Mouse (Mus musculus) heart, embryonic 14.5 days (tissue): ENCODE results near the gene Gstm3. TPM values are rescaled to one million over a fixed set of nuclear protein-coding genes. Genes with fewer than 3 reads are reported as not detected.
A peak's percentile ranks its signal among the peaks of the same experiment; 100 is the strongest.
"Not testable (repeated sequence)": the region's sequence is repeated elsewhere in the genome, so short reads cannot be mapped to it uniquely, and the experiment has no call there.

Experiments
- ATAC-seq: fragments of 200-750 bp; cut with Nextera tagmentation; 2 replicates; pipeline ENCODE4 v1.8.0; 2017; ENCODE audit warnings: low read depth, moderate TSS enrichment; ENCODE audit not compliant: insufficient number of reproducible peaks, insufficient read depth, low FRiP score
- H3K27ac ChIP-seq, 2 experiments: fragments of 200-500 bp in 1 of 2; fragments of 300-500 bp in 1 of 2; sonication (generic) in 1 of 2; replicated peaks in 1 of 2; 2 replicates each; pipeline ENCODE4 v1.5.1; 2012 to 2014; ENCODE audit warnings: low read depth in 2 of 2, low read length in 2 of 2, control low read depth in 1 of 2, mild to moderate bottlenecking in 1 of 2, mixed read lengths in 1 of 2; ENCODE audit not compliant: control insufficient read depth in 1 of 2, insufficient read depth in 1 of 2
- H3K27me3 ChIP-seq: fragments of 300-500 bp; sonication (generic); 2 replicates; pipeline ENCODE4 v1.6.1; 2014; ENCODE audit warnings: mild to moderate bottlenecking, low read length, control low read depth; ENCODE audit not compliant: control insufficient read depth, insufficient read depth
- H3K36me3 ChIP-seq: fragments of 300-500 bp; sonication (generic); 2 replicates; pipeline ENCODE4 v1.6.1; 2014; ENCODE audit warnings: mild to moderate bottlenecking, control low read depth, low read length, mixed read lengths; ENCODE audit not compliant: control insufficient read depth, insufficient read depth
- H3K4me1 ChIP-seq, 2 experiments: fragments of 200-500 bp in 1 of 2; fragments of 300-500 bp in 1 of 2; sonication (generic) in 1 of 2; 2 replicates each; pipeline ENCODE4 v1.6.1; 2012 to 2014; ENCODE audit warnings: low read length in 2 of 2, control low read depth in 1 of 2, mixed read lengths in 1 of 2; ENCODE audit not compliant: control insufficient read depth in 2 of 2, insufficient read depth in 2 of 2
- H3K4me2 ChIP-seq: fragments of 300-500 bp; sonication (generic); 2 replicates; pipeline ENCODE4 v1.6.1; 2014; ENCODE audit warnings: mild to moderate bottlenecking, low read length
- H3K4me3 ChIP-seq, 2 experiments: fragments of 200-500 bp in 1 of 2; fragments of 300-500 bp in 1 of 2; sonication (generic) in 1 of 2; 2 replicates each; pipeline ENCODE4 v1.5.1; 2012 to 2014; ENCODE audit warnings: low read length in 2 of 2, mild to moderate bottlenecking in 2 of 2, control low read depth in 1 of 2, low read depth in 1 of 2, moderate library complexity in 1 of 2; ENCODE audit not compliant: control insufficient read depth in 1 of 2, insufficient read depth in 1 of 2
- H3K9ac ChIP-seq: fragments of 300-500 bp; sonication (generic); 2 replicates; pipeline ENCODE4 v1.6.1; 2014; ENCODE audit warnings: mild to moderate bottlenecking, low read length
- H3K9me3 ChIP-seq: fragments of 300-500 bp; sonication (generic); 2 replicates; pipeline ENCODE4 v1.6.1; 2016; ENCODE audit warnings: low read length, control low read depth; ENCODE audit not compliant: control insufficient read depth
- WGBS: fragments of 180-500 bp; shearing (Covaris S2); extraction: QIAGEN DNeasy Blood & Tissue Kit; methylation state at CpG from one replicate; pipeline ENCODE4 v1.1.7; 2014; 5-methylcytosine and 5-hydroxymethylcytosine counted together
- polyA plus RNA-seq: library from polyadenylated mRNA; unstranded; fragments of >200 nt; fragmentation: Nextera tagmentation; extraction: Ambion mirVana; gene quantifications from 2 replicates; pipeline ENCODE4 v1.2.1, GENCODE M21; 2014

Gstm3 gene
- polyA plus RNA-seq, 1 experiment from 2014 or later: not detected

DNA sequence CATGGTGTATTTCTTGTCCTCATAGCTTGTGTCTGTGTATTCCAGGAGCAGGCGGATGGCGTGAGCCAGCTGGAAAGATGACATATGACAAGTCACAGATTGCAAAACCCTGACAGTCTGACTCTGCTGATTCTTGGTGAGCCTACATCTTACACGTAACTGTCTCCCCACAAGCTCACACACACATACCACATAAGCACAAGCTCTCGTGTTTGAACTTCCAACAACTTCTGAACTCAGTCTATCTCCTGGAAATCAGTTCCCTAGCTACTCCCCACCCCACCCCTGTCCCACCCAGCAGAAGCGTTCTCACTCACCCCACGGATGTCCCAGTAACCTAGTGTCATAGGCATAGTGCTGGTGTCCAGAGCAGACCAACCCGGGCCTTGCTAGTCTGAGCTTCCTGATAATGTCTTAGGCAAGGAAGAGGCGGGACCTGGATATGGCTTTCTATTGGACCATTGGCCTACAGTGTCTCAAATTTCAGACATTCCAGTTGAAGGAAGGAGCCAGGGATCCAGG is 17.0 kb upstream of the Gstm3 start, which contains the start of gene Gstm2:
Gene Gstm2, minus strand, starts transcription at position 413 of the 522 bp plus-strand sequence.
- Histone ChIP-seq H3K36me3 (no peaks in the 10 kb centered on the region), H3K4me2 (peak within 1 kb of the TSS; percentile 52), H3K9ac (peak within 1 kb of the TSS; percentile 13; the same call in 1 of the 2 replicates), H3K27ac (peak within 1 kb of the TSS; percentile 22 to 66; a peak in 3 of 4 replicates), H3K4me3 (peak within 1 kb of the TSS; percentile 18 to 26; a peak in 2 of 4 replicates), H3K9me3 (no peaks in the 10 kb centered on the region), H3K4me1 (peaks cover 5 to 7% of the 10 kb centered on the region in 2 experiments), H3K27me3 (no peaks in the 10 kb centered on the region)
- ATAC-seq: peak; percentile 77; the same call in 1 of the 2 replicates
- 26% methylated on average over 8 of the region's 8 CpGs for WGBS

DNA sequence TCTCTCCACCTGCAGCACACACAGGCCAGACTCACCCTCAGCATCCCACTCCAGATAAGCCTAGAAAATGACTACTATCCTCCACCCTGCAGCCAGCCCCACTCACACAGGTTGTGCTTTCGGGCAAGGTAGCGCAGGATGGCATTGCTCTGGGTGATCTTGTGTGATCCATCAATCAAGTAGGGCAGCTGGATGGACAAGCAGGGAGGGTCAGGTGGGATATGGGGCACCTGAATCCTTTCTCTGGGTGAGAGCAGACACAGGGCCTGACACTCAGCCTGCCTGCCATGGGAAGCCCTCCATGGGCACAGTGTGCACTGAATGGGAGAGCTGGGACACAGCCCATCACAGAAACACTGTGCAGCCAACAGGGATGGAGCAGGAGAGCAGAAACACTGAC is 16.1 kb upstream of the Gstm3 start:
- not testable (repeated sequence) for H3K27ac ChIP-seq, H3K9me3 ChIP-seq, H3K9ac ChIP-seq, H3K36me3 ChIP-seq, ATAC-seq, H3K27me3 ChIP-seq, H3K4me3 ChIP-seq, H3K4me2 ChIP-seq, H3K4me1 ChIP-seq
- WGBS: 95% methylated on average over 2 of the region's 2 CpGs

DNA sequence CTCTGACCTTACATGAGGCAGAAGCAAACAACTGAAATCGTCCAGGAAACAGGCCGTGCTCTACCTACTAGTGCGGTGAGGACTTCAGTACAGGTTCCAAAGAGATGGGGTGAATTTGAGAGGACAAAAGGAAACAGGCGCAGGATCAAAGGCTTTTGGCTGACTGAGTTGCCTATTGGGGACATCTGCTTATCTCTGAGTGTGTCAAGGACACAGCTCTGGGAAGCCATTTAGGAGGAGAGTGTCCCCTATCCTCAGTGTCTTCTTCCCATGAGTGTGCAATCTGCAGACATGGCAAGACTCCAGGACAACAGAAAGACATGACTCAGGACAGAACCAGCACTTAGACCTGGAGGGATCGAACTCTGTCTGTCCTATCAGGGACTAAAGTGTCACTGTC is 15.4 kb upstream of the Gstm3 start:
- H3K27me3 ChIP-seq: no peaks in the 10 kb centered on the region
- H3K4me1 ChIP-seq: peaks cover 5 to 7% of the 10 kb centered on the region in 2 experiments

DNA sequence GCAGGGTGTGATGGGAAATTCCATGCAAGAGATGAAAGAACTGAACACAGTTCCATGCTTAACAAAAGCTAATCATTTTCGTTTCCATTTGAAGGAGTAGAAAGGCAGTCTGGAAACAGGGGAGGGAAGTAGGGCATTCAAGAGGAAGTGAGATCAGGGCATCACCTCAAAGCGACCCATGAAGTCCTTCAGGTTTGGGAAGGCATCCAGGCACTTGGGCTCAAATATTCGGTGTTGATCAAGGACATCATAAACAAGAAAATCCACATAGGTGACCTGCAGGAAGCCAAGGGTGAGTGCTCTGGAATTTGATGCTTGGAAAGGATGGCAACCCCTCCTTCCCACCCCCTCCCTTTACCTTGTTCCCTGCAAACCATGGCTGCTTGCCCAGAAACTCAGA is 14.7 kb upstream of the Gstm3 start:
- Histone ChIP-seq H3K9ac (no peak overlapping the region), H3K27ac (no peak overlapping the region), H3K27me3 (no peaks in the 10 kb centered on the region), H3K4me3 (no peak overlapping the region), H3K4me2 (no peak overlapping the region), H3K4me1 (peaks cover 5 to 7% of the 10 kb centered on the region in 2 experiments), H3K36me3 (no peaks in the 10 kb centered on the region), H3K9me3 (no peaks in the 10 kb centered on the region)
- ATAC-seq: no peak
- WGBS: 68% methylated on average over 3 of the region's 3 CpGs

More for the DNA sequence above, 15.4 kb upstream of the Gstm3 start:
- Histone ChIP-seq H3K4me2 (no peak overlapping the region), H3K27ac (no peak overlapping the region), H3K9ac (no peak overlapping the region), H3K4me3 (no peak overlapping the region), H3K9me3 (no peaks in the 10 kb centered on the region), H3K36me3 (no peaks in the 10 kb centered on the region)
- 75% methylated on average over 5 of the region's 5 CpGs for WGBS
- ATAC-seq: no peak

DNA sequence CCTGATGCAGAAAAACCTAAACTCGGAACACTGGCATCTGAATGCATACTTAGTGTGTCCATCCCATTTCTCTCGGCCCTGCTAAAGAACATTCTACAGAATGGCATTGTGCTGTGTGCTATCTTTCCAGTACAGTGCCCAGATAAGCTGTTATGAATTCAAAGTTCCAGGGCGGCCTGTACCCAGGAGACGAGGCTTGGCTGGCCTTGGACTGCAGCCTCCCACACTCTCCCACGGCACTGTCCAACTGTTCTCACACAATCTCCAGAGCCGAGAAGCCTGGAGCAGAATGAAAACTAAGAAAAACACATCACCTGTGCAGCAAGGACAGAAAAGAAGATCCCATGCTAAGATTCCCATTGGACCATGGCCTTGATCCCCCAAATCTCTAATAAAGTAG is 13.6 kb upstream of the Gstm3 start:
- no peak for ATAC-seq
- no peaks in the 10 kb centered on the region for H3K9me3 ChIP-seq
- no peaks in the 10 kb centered on the region for H3K36me3 ChIP-seq
- 67% methylated on average over 6 of the region's 6 CpGs for WGBS
- no peak overlapping the region for H3K27ac ChIP-seq
- H3K4me2 ChIP-seq: no peak overlapping the region
- H3K4me3 ChIP-seq: no peak overlapping the region
- H3K9ac ChIP-seq: no peak overlapping the region
- H3K27me3 ChIP-seq: no peaks in the 10 kb centered on the region
- H3K4me1 ChIP-seq: peaks cover 5 to 7% of the 10 kb centered on the region in 2 experiments

DNA sequence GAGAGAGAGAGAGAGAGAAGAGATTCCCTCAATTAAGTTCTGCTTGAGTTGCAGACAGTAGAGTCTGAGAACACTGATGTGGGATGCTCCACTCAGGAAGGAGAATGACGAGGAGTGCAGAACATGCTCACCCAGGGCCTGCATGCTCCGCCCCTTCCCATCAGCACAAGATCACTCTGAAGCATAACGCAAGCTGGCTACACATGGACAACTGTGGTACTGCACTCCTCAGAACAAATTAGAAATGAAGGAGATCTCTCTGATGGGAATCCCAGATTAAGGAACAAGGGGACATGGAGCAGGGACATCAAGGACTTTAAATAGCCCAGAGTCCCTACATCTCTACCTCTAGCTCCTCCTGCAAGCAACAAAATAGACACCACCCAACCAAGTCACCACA is 12.2 kb upstream of the Gstm3 start:
- peaks cover 2 to 5% of the 10 kb centered on the region in 2 experiments for H3K4me1 ChIP-seq
- no peak overlapping the region for H3K27ac ChIP-seq
- H3K9me3 ChIP-seq: no peaks in the 10 kb centered on the region
- H3K4me3 ChIP-seq: no peak overlapping the region
- H3K9ac ChIP-seq: no peak overlapping the region
- 73% methylated on average over 3 of the region's 3 CpGs for WGBS
- no peak for ATAC-seq
- H3K4me2 ChIP-seq: no peak overlapping the region
- no peaks in the 10 kb centered on the region for H3K36me3 ChIP-seq
- no peaks in the 10 kb centered on the region for H3K27me3 ChIP-seq

DNA sequence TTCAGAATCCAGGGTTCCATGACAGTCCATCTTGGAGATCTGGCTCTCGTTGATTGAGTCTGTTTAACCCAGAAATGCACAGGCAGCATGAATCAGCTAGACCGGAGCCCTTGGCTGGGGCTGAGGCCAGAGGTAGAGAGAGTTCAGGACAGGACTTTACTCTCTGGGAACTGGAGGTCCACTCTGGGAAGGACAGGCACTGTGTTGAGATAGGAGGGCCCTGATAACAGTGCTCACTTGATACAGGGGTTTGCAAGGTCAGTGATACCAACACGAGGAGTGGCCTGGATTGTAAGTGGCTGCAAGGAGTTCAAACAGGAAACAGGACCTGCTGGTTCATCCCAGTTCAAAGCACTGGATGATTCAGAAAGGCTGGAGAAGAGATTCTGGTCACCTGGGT is 8.6 kb upstream of the Gstm3 start:
- Histone ChIP-seq H3K4me3 (no peak overlapping the region), H3K4me2 (no peak overlapping the region), H3K36me3 (no peaks in the 10 kb centered on the region), H3K9ac (no peak overlapping the region), H3K27ac (no peak overlapping the region), H3K27me3 (no peaks in the 10 kb centered on the region), H3K9me3 (no peaks in the 10 kb centered on the region), H3K4me1 (no peaks in the 10 kb centered on the region; a peak in 1 of 4 replicates)
- ATAC-seq: no peak
- 38% methylated on average over 3 of the region's 3 CpGs for WGBS

DNA sequence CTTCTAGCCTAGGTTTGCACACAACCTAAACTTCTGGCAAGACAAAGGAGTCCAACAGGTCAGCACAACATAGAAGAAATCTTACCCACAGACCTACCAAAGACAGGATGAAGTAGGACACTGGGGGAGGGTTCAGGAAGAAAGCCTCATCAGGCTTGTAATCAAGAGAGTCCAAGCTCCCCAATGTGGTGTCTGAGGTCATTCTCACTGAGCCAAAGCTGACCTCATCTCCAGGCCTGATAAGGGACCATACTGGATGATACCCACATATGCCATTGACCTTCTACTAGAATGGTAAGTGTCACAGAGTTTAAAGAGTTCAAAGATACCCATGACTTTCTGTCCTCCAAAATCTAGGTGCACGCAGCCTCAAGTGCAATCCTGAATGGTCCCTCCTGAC is 5.2 kb upstream of the Gstm3 start:
- H3K4me2 ChIP-seq: no peak overlapping the region
- H3K27me3 ChIP-seq: no peaks in the 10 kb centered on the region
- H3K9ac ChIP-seq: no peak overlapping the region
- H3K4me3 ChIP-seq: no peak overlapping the region
- WGBS: 83% methylated on average over 1 of the region's 1 CpGs
- no peak for ATAC-seq
- no peaks in the 10 kb centered on the region; a peak in 1 of 4 replicates for H3K4me1 ChIP-seq
- H3K27ac ChIP-seq: no peak overlapping the region
- no peaks in the 10 kb centered on the region for H3K9me3 ChIP-seq
- no peaks in the 10 kb centered on the region for H3K36me3 ChIP-seq
